Mouse (Mus musculus): ENCODE measurements around the gene Gm40193. TPM values are rescaled to one million over a fixed set of nuclear protein-coding genes. Genes with fewer than 3 reads are reported as not detected.

Gm40193 gene
- polyA plus RNA-seq, 1 experiment = not detected

- TF ChIP-seq POLR2A (IDR thresholded peaks at IDR 0.05; ENCODE audit: borderline replicate concordance, extremely low read depth, insufficient read depth, insufficient read length, poor library complexity, severe bottlenecking) = no peak
- no peak for TF ChIP-seq CTCF (IDR thresholded peaks at IDR 0.05; ENCODE audit: borderline replicate concordance, extremely low read depth, insufficient read depth, insufficient read length)
Measured at GRCm38 (mm10) chr11:70518436-70518835, 14.3 kb downstream of the Gm40193 start.

GRCm38 (mm10) chr11:70516352-70516751 lies 16.4 kb downstream of the Gm40193 start:
- TF ChIP-seq CTCF (IDR thresholded peaks at IDR 0.05; ENCODE audit: borderline replicate concordance, extremely low read depth, insufficient read depth, insufficient read length) = peak; percentile 51; the same call in 1 of the 2 replicates
- TF ChIP-seq POLR2A (IDR thresholded peaks at IDR 0.05; ENCODE audit: borderline replicate concordance, extremely low read depth, insufficient read depth, insufficient read length, poor library complexity, severe bottlenecking) = no peak
- peak; percentile 77 for DNase-seq (ENCODE audit: low read depth)

More at GRCm38 (mm10) chr11:70518436-70518835, 14.3 kb downstream of the Gm40193 start:
- no peak for DNase-seq (ENCODE audit: low read depth)

GRCm38 (mm10) chr11:70514288-70514687 lies 18.5 kb downstream of the Gm40193 start, which contains the start of gene Vmo1:
Vmo1 (minus strand) TSS chr11:70514616.
- no peak for DNase-seq (ENCODE audit: low read depth)

GRCm38 (mm10) chr11:70513520-70513919 lies 19.2 kb downstream of the Gm40193 start:
- TF ChIP-seq CTCF (IDR thresholded peaks at IDR 0.05; ENCODE audit: borderline replicate concordance, extremely low read depth, insufficient read depth, insufficient read length) = no peak
- TF ChIP-seq POLR2A (IDR thresholded peaks at IDR 0.05; ENCODE audit: borderline replicate concordance, extremely low read depth, insufficient read depth, insufficient read length, poor library complexity, severe bottlenecking) = no peak
- DNase-seq (ENCODE audit: low read depth) = no peak

More at GRCm38 (mm10) chr11:70514288-70514687, 18.5 kb downstream of the Gm40193 start, which contains the start of gene Vmo1:
- no peak for TF ChIP-seq POLR2A (IDR thresholded peaks at IDR 0.05; ENCODE audit: borderline replicate concordance, extremely low read depth, insufficient read depth, insufficient read length, poor library complexity, severe bottlenecking)
- TF ChIP-seq CTCF (IDR thresholded peaks at IDR 0.05; ENCODE audit: borderline replicate concordance, extremely low read depth, insufficient read depth, insufficient read length) = no peak

- no peak for DNase-seq (ENCODE audit: low read depth)
- no peak for TF ChIP-seq POLR2A (IDR thresholded peaks at IDR 0.05; ENCODE audit: borderline replicate concordance, extremely low read depth, insufficient read depth, insufficient read length, poor library complexity, severe bottlenecking)
- no peak for TF ChIP-seq CTCF (IDR thresholded peaks at IDR 0.05; ENCODE audit: borderline replicate concordance, extremely low read depth, insufficient read depth, insufficient read length)
Measured at GRCm38 (mm10) chr11:70512709-70513342, 19.9 kb downstream of the Gm40193 start.

GRCm38 (mm10) chr11:70511825-70512224 lies 20.9 kb downstream of the Gm40193 start:
- TF ChIP-seq POLR2A (IDR thresholded peaks at IDR 0.05; ENCODE audit: borderline replicate concordance, extremely low read depth, insufficient read depth, insufficient read length, poor library complexity, severe bottlenecking) (no peak), CTCF (IDR thresholded peaks at IDR 0.05; ENCODE audit: borderline replicate concordance, extremely low read depth, insufficient read depth, insufficient read length) (no peak)
- no peak for DNase-seq (ENCODE audit: low read depth)

- DNase-seq (ENCODE audit: low read depth) = no peak
- no peak for TF ChIP-seq POLR2A (IDR thresholded peaks at IDR 0.05; ENCODE audit: borderline replicate concordance, extremely low read depth, insufficient read depth, insufficient read length, poor library complexity, severe bottlenecking)
- TF ChIP-seq CTCF (IDR thresholded peaks at IDR 0.05; ENCODE audit: borderline replicate concordance, extremely low read depth, insufficient read depth, insufficient read length) = no peak
Measured at GRCm38 (mm10) chr11:70511242-70511641, 21.5 kb downstream of the Gm40193 start.

- DNase-seq (ENCODE audit: low read depth) = peak; percentile 76
- TF ChIP-seq POLR2A (IDR thresholded peaks at IDR 0.05; ENCODE audit: borderline replicate concordance, extremely low read depth, insufficient read depth, insufficient read length, poor library complexity, severe bottlenecking) (no peak), CTCF (IDR thresholded peaks at IDR 0.05; ENCODE audit: borderline replicate concordance, extremely low read depth, insufficient read depth, insufficient read length) (peak; percentile 84)
Measured at GRCm38 (mm10) chr11:70509753-70510564, 22.8 kb downstream of the Gm40193 start.

GRCm38 (mm10) chr11:70506962-70507515 lies 25.7 kb downstream of the Gm40193 start:
- no peak for DNase-seq (ENCODE audit: low read depth)
- TF ChIP-seq CTCF (IDR thresholded peaks at IDR 0.05; ENCODE audit: borderline replicate concordance, extremely low read depth, insufficient read depth, insufficient read length) (no peak), POLR2A (IDR thresholded peaks at IDR 0.05; ENCODE audit: borderline replicate concordance, extremely low read depth, insufficient read depth, insufficient read length, poor library complexity, severe bottlenecking) (no peak)

- DNase-seq (ENCODE audit: low read depth) = peak; percentile 63
- TF ChIP-seq POLR2A (IDR thresholded peaks at IDR 0.05; ENCODE audit: borderline replicate concordance, extremely low read depth, insufficient read depth, insufficient read length, poor library complexity, severe bottlenecking) (no peak), CTCF (IDR thresholded peaks at IDR 0.05; ENCODE audit: borderline replicate concordance, extremely low read depth, insufficient read depth, insufficient read length) (peak; percentile 61; the same call in 1 of the 2 replicates)
Measured at GRCm38 (mm10) chr11:70506385-70506784, 26.4 kb downstream of the Gm40193 start.

GRCm38 (mm10) chr11:70504970-70505369 lies 27.8 kb downstream of the Gm40193 start, which contains the start of gene Tm4sf5:
Tm4sf5 (plus strand) TSS chr11:70505244.
- DNase-seq (ENCODE audit: low read depth) = no peak
- TF ChIP-seq POLR2A (IDR thresholded peaks at IDR 0.05; ENCODE audit: borderline replicate concordance, extremely low read depth, insufficient read depth, insufficient read length, poor library complexity, severe bottlenecking) (no peak), CTCF (IDR thresholded peaks at IDR 0.05; ENCODE audit: borderline replicate concordance, extremely low read depth, insufficient read depth, insufficient read length) (no peak)
